Mouse (Mus musculus) frontal cortex, adult 2 months (tissue): ENCODE measurements at regions not wholly inside any gene's neighbourhood (a gene's known extent, or its start where the extent isn't known, plus 50 kb on each side); places are given as distances from the start of the nearest gene placed in this dataset.

Experiments
- DNase-seq, 2 experiments: peaks; one replicate each; pipeline ENCODE4 v3.0.0; 2022; ENCODE audit warnings: low spot score in 1 of 2; ENCODE audit errors: extremely low spot score in 1 of 2

GRCm38 (mm10) chr14:62035416-62035815 lies 257.0 kb upstream of the Rnaseh2b start:
- no peak for DNase-seq

- DNase-seq: no peak
Observed at GRCm38 (mm10) chr14:62037514-62037913, 254.9 kb upstream of the Rnaseh2b start.

- no peak for DNase-seq
Observed at GRCm38 (mm10) chr14:62037917-62038316, 254.5 kb upstream of the Rnaseh2b start.

GRCm38 (mm10) chr14:62042305-62043116 lies 249.9 kb upstream of the Rnaseh2b start:
- peak; percentile 23 to 85 for DNase-seq

GRCm38 (mm10) chr14:62043117-62043422 lies 249.3 kb upstream of the Rnaseh2b start:
- no peak for DNase-seq

GRCm38 (mm10) chr14:62050941-62051340 lies 241.4 kb upstream of the Rnaseh2b start:
- no peak for DNase-seq

- DNase-seq: no peak
Observed at GRCm38 (mm10) chr14:62051923-62052322, 240.5 kb upstream of the Rnaseh2b start.

GRCm38 (mm10) chr14:62053004-62053403 lies 239.4 kb upstream of the Rnaseh2b start:
- DNase-seq: no peak

- no peak for DNase-seq
Observed at GRCm38 (mm10) chr14:62057096-62057495, 235.3 kb upstream of the Rnaseh2b start.

- DNase-seq: no peak
Observed at GRCm38 (mm10) chr14:62058100-62058499, 234.3 kb upstream of the Rnaseh2b start.

GRCm38 (mm10) chr14:62071140-62071539 lies 221.2 kb upstream of the Rnaseh2b start:
- no peak for DNase-seq

- DNase-seq: no peak
Observed at GRCm38 (mm10) chr14:62084047-62084446, 208.3 kb upstream of the Rnaseh2b start.

- no peak for DNase-seq
Observed at GRCm38 (mm10) chr14:62088174-62088573, 204.2 kb upstream of the Rnaseh2b start.

- no peak for DNase-seq
Observed at GRCm38 (mm10) chr14:62117532-62117931, 174.9 kb upstream of the Rnaseh2b start.

GRCm38 (mm10) chr14:62118542-62118953 lies 173.8 kb upstream of the Rnaseh2b start:
- DNase-seq: no peak

GRCm38 (mm10) chr14:62128918-62129317 lies 163.5 kb upstream of the Rnaseh2b start:
- no peak for DNase-seq

- DNase-seq: no peak
Observed at GRCm38 (mm10) chr14:62132353-62132816, 160.0 kb upstream of the Rnaseh2b start.

- DNase-seq: peak in 1 of 2 experiments; percentile 55
Observed at GRCm38 (mm10) chr14:62137981-62138380, 154.4 kb upstream of the Rnaseh2b start.

GRCm38 (mm10) chr14:62144385-62145030 lies 147.9 kb upstream of the Rnaseh2b start:
- no peak for DNase-seq

GRCm38 (mm10) chr14:62157038-62157716 lies 135.2 kb upstream of the Rnaseh2b start:
- DNase-seq: no peak

- no peak for DNase-seq
Observed at GRCm38 (mm10) chr14:62159690-62160089, 132.7 kb upstream of the Rnaseh2b start.
